Mouse (Mus musculus) limb, embryonic 15.5 days (tissue): Measurements from ENCODE around the gene Mras. TPM values are rescaled to one million over a fixed set of nuclear protein-coding genes. Genes with fewer than 3 reads are reported as not detected.

ENCODE experiments used
- ATAC-seq: fragments of 200-750 bp; cut with Nextera tagmentation; 2 replicates; pipeline ENCODE4 v1.8.0; 2017; ENCODE audit warnings: low read depth, moderate TSS enrichment; ENCODE audit not compliant: insufficient number of reproducible peaks, low FRiP score, low TSS enrichment
- H3K27ac ChIP-seq: fragments of 300-500 bp; sonication (generic); 2 replicates; pipeline ENCODE4 v1.5.1; 2015; ENCODE audit warnings: moderate library complexity, mild to moderate bottlenecking, inconsistent platforms
- H3K27me3 ChIP-seq: fragments of 300-500 bp; sonication (generic); 2 replicates; pipeline ENCODE4 v1.6.1; 2015; ENCODE audit warnings: inconsistent platforms
- H3K36me3 ChIP-seq: fragments of 300-500 bp; sonication (generic); 2 replicates; pipeline ENCODE4 v1.6.1; 2015; ENCODE audit warnings: inconsistent platforms
- H3K4me1 ChIP-seq: fragments of 300-500 bp; sonication (generic); 2 replicates; pipeline ENCODE4 v1.6.1; 2015; ENCODE audit warnings: inconsistent platforms
- H3K4me2 ChIP-seq: fragments of 300-500 bp; sonication (generic); 2 replicates; pipeline ENCODE4 v1.6.1; 2015; ENCODE audit warnings: mild to moderate bottlenecking, inconsistent platforms
- H3K4me3 ChIP-seq: fragments of 300-500 bp; sonication (generic); 2 replicates; pipeline ENCODE4 v1.5.1; 2015; ENCODE audit warnings: mild to moderate bottlenecking, inconsistent platforms
- H3K9ac ChIP-seq: fragments of 300-500 bp; sonication (generic); 2 replicates; pipeline ENCODE4 v1.6.1; 2015; ENCODE audit warnings: inconsistent platforms
- H3K9me3 ChIP-seq: fragments of 300-500 bp; sonication (generic); 2 replicates; pipeline ENCODE4 v1.6.1; 2016; ENCODE audit warnings: inconsistent platforms
- WGBS: fragments of 180-500 bp; shearing (Covaris S2); methylation state at CpG from one replicate; pipeline ENCODE4 v1.1.7; 2015; 5-methylcytosine and 5-hydroxymethylcytosine counted together
- polyA plus RNA-seq: library from polyadenylated mRNA; unstranded; fragments of >200 nt; fragmentation: Nextera tagmentation; extraction: Ambion mirVana; gene quantifications from 2 replicates; pipeline ENCODE4 v1.2.1, GENCODE M21; 2015

Mras gene
- polyA plus RNA-seq = 25.3 and 27.7 TPM in 2 replicates

DNA sequence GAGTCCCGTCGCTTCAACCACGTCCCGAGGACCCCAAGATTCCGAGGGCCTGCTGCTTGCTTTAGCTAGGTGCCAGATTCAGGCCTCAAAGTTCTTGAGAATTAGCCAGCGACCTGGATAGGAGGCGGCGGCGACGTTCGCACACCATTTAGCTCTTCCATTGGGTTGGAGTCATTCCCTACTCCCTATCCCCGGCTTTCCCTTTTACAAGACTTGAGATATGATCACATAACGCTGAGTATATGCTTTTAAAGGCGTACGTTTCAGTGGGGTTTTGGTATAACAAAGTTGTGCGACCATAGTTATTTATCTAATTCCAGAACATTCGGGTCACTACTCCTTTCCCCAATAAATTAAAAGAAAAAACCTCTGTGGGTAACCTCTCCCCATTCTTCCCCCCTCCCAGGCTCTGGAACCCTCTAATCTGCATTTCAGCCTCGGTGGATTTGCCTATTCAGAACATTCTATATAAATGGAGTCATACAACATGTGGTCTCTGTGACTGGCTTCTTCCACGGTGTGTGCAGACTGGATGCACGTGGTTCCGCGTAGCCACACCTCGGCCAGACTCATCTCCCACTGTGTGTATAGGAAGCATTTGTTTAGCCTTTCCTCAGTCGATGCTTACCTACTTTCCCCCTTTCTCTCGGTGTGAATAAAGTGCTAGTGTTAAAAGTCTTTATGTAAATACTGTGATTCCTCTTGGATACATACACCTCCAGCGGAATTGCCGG, at the start of gene Mras:
Gene Mras, minus strand, starts transcription at position 351 of the 734 bp plus-strand sequence.
- no peaks in the 10 kb centered on the region for H3K9me3 ChIP-seq
- peak within 1 kb of the TSS; percentile 90 for H3K27ac ChIP-seq
- no peak for ATAC-seq
- no peaks in the 10 kb centered on the region for H3K36me3 ChIP-seq
- H3K27me3 ChIP-seq = peaks cover 18% of the 10 kb centered on the region
- peak within 1 kb of the TSS; percentile 81 for H3K4me2 ChIP-seq
- peak within 1 kb of the TSS; percentile 74 for H3K9ac ChIP-seq
- WGBS = 16% methylated on average over 27 of the region's 27 CpGs
- H3K4me3 ChIP-seq = peak within 1 kb of the TSS; percentile 79
- H3K4me1 ChIP-seq = peaks cover 39% of the 10 kb centered on the region

DNA sequence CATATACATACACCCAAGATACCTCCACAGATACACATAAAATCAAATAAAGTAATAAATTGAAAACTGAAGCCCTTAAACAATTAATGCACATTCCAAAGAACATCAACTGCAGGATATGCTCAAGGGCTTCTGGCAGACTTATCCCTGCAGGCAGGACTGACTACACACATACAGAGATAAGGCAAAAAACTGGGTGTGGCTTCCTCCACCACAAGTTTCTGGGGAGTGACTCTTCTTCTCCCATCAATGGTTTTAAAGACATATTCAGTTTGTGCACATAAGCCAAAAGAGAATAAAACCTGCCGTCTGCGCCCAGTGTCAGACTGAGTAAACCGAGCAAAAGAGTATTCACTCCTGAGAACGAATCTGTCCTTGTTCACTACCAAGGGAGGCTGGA, 48.0 kb upstream of the Mras start:
- 94% methylated on average over 4 of the region's 4 CpGs for WGBS
- H3K27ac ChIP-seq = no peak overlapping the region
- peaks cover 43% of the 10 kb centered on the region for H3K36me3 ChIP-seq

DNA sequence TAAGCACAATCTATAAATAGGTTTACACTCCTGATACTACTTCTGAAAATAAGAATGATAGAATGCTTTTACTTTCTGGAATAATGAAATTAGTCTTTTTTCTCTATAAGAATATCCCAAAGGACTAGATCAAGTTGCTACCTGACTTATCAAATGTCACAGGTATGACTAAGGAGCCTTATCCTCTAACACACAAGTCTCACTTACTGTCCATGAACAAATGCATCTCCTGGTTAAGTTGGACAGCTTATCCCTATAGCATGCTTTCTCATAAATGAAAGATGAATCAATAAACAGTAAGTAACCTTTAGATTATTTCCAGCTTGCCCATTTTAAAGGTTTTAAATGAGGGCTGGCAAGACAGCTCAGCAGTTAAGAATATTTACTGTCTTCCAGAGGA, 47.5 kb upstream of the Mras start:
- Histone ChIP-seq H3K9me3 (no peaks in the 10 kb centered on the region), H3K4me3 (no peak overlapping the region), H3K4me2 (no peak overlapping the region), H3K9ac (no peak overlapping the region), H3K27ac (no peak overlapping the region), H3K27me3 (no peaks in the 10 kb centered on the region), H3K36me3 (peaks cover 41% of the 10 kb centered on the region), H3K4me1 (no peaks in the 10 kb centered on the region)
- ATAC-seq = no peak

More for the DNA sequence above, 48.0 kb upstream of the Mras start:
- H3K4me3 ChIP-seq = no peak overlapping the region
- H3K9ac ChIP-seq = no peak overlapping the region
- no peak overlapping the region for H3K4me2 ChIP-seq
- H3K4me1 ChIP-seq = no peaks in the 10 kb centered on the region
- no peaks in the 10 kb centered on the region for H3K27me3 ChIP-seq
- no peak for ATAC-seq
- H3K9me3 ChIP-seq = no peaks in the 10 kb centered on the region

DNA sequence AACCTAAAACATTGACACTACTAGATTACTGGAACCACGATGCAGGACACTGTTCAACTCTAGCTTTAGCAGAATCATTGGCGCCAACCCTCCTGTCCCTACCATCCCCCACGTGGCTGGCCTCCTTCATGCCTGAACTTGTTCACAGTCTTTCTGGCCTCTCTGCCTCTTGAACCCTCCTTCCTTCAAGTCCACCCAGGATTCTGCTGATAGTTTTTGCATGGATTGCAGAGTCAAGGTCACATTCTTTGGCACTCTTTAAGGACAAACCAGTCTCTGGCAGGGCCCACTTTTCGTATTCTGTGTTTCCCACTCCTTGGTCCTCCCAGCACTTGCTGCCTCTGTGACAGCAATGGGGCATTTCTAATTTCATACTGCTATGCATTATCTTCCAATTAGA, 46.0 kb upstream of the Mras start:
- 83% methylated on average over 4 of the region's 4 CpGs for WGBS
- Histone ChIP-seq H3K4me3 (no peak overlapping the region), H3K9me3 (no peaks in the 10 kb centered on the region), H3K4me1 (no peaks in the 10 kb centered on the region), H3K9ac (no peak overlapping the region), H3K36me3 (peaks cover 38% of the 10 kb centered on the region), H3K27me3 (no peaks in the 10 kb centered on the region), H3K27ac (no peak overlapping the region), H3K4me2 (no peak overlapping the region)
- ATAC-seq = no peak

DNA sequence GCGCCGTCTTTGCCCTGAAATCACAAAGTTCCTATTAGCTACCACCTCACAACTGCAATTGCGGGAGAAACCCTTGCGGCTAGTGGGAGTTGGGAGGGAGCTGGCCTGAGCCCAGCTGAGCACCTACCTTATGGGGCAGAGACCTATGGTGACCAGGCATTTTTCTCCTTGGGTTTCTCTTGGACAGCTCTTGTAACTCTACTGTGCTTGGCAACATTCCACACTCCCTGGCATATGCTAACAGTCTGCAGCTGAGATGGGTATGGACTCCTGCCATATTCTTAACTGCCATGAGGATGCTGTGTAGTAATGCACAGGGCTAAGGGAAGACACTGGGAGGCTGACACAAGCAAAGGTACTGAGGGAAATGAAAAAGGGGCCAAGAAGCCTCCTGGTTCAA, 43.6 kb upstream of the Mras start:
- 82% methylated on average over 4 of the region's 4 CpGs for WGBS
- Histone ChIP-seq H3K4me3 (no peak overlapping the region), H3K36me3 (peaks cover 24% of the 10 kb centered on the region), H3K27ac (no peak overlapping the region), H3K27me3 (no peaks in the 10 kb centered on the region), H3K9ac (no peak overlapping the region), H3K4me1 (no peaks in the 10 kb centered on the region), H3K4me2 (no peak overlapping the region), H3K9me3 (no peaks in the 10 kb centered on the region)
- ATAC-seq = no peak

DNA sequence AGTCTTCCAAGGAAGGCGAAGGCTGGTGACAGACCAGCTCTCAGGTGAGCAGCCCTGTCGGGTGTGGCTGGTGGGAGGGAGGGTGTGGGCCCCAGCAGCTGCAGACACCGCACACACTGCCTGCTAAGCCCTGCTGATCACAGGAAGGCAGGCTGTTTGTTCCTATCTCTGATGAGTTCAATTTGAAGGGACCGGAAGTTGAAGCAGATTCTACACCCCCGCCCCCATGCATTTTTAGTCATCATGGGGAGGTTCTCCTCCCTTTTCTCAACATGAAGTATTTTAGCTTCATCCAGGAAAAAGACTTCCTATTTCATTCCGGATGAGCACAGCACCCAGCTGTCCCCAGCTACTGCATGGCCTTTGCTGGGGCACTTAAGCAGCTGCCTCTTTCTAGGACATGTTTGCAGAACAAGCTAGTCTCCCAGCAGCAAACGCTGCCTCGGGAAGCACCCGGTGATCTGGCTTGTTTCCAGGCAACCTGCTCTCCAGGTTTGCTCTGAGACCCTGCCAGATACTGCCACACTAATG, 42.1 kb upstream of the Mras start:
- no peak overlapping the region for H3K4me2 ChIP-seq
- no peaks in the 10 kb centered on the region for H3K4me1 ChIP-seq
- H3K4me3 ChIP-seq = no peak overlapping the region
- H3K9me3 ChIP-seq = no peaks in the 10 kb centered on the region
- H3K9ac ChIP-seq = no peak overlapping the region
- no peaks in the 10 kb centered on the region for H3K27me3 ChIP-seq
- 57% methylated on average over 9 of the region's 9 CpGs for WGBS
- peaks cover 29% of the 10 kb centered on the region for H3K36me3 ChIP-seq
- no peak overlapping the region for H3K27ac ChIP-seq
- no peak for ATAC-seq

DNA sequence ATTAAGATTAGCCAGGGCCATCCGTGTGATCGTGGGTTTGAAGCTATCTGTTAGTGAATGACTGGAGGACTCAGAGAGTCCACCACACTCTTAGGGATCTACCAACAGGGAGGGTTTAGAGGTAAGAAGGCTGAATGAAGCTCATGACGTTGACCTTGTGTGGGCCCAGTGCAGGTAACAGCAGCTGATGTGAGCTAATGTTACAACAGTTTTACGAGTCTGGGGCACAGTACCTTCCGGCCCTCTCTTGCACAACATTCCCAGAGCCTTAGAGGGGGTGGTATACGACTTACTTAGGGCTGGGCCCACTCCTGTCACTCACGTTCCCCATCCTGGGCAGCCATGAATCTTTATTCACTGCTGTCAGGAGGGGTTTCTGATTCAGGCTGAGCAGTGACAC, 34.2 kb upstream of the Mras start:
- no peak overlapping the region for H3K9ac ChIP-seq
- no peaks in the 10 kb centered on the region for H3K27me3 ChIP-seq
- H3K27ac ChIP-seq = no peak overlapping the region
- H3K9me3 ChIP-seq = no peaks in the 10 kb centered on the region
- H3K4me3 ChIP-seq = no peak overlapping the region
- ATAC-seq = no peak
- peaks cover 14% of the 10 kb centered on the region; the same call in 1 of the 2 replicates for H3K36me3 ChIP-seq
- WGBS = 45% methylated on average over 7 of the region's 7 CpGs
- H3K4me2 ChIP-seq = no peak overlapping the region
- H3K4me1 ChIP-seq = no peaks in the 10 kb centered on the region

DNA sequence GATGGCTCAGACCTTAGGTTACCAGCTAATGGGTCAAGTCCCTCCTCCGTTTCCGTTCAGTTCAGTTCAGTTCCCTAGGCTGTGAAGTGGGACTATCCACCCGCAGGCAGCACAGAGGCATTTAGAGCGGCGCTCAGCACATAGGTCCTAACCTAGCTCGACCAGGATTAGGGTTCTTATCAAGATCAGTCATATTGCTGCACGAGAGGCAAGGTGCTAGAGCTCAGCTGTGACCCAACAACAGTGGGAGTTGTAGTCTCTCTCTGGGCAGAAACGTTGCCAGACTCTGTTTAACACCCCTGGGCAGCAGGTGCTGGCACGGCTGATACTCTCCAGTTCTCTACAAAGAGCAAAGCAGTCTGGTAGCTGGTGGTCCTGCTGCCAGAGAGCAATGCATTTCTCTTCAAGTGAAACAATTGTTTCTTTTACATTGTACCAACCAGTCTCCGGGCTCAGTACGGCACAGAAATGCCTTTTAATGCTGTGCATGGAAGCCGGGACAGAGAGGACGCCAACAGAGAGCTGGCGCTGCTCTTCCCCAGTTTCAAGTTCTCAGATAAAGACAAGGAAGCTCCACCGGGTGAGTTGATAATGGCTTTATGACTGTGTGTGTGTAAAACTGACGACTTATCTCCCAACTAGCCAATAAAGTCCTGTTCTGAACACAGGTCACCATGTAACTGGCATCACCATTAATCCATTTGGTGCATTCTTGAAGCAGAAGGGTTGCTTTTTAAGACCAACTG, 33.3 kb upstream of the Mras start:
- Histone ChIP-seq H3K9ac (no peak overlapping the region), H3K27ac (no peak overlapping the region), H3K4me3 (no peak overlapping the region), H3K27me3 (no peaks in the 10 kb centered on the region), H3K9me3 (no peaks in the 10 kb centered on the region), H3K36me3 (peaks cover 6% of the 10 kb centered on the region; the same call in 1 of the 2 replicates), H3K4me2 (no peak overlapping the region), H3K4me1 (no peaks in the 10 kb centered on the region)
- 60% methylated on average over 16 of the region's 16 CpGs for WGBS
- no peak for ATAC-seq

DNA sequence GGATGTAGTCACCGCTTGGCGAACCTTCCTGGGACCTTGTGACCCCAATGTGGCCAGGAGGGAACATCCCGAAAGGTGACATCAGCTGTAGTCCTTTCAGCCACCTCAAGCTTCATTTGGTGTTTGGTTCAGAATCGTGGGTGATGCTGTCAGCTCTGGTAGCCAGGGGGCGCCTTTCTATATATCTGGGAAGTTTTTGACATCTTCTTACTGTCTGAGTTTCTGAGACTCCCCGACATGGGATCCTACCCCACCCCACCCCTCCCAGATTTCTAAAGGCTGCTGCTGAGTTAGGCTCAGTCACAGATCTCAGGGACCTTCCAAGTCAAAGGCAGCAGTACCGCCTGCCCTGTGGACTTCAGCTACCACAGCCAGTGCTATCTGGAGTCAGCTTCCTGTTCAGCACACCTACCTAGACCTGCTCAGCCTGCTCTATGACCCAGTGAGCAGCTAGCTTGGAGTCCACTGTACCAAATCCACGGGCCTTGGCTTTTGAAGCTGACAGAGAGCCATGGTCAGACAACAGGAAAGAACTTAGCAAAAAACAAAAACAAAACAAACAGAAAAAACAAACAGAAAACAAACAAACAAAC, 32.6 kb upstream of the Mras start:
- H3K27me3 ChIP-seq = no peaks in the 10 kb centered on the region
- no peaks in the 10 kb centered on the region for H3K9me3 ChIP-seq
- ATAC-seq = no peak
- no peaks in the 10 kb centered on the region for H3K4me1 ChIP-seq
- no peak overlapping the region for H3K27ac ChIP-seq
- WGBS = 59% methylated on average over 8 of the region's 8 CpGs
- H3K4me2 ChIP-seq = no peak overlapping the region
- no peak overlapping the region for H3K9ac ChIP-seq
- H3K4me3 ChIP-seq = no peak overlapping the region
- H3K36me3 ChIP-seq = no peaks in the 10 kb centered on the region

DNA sequence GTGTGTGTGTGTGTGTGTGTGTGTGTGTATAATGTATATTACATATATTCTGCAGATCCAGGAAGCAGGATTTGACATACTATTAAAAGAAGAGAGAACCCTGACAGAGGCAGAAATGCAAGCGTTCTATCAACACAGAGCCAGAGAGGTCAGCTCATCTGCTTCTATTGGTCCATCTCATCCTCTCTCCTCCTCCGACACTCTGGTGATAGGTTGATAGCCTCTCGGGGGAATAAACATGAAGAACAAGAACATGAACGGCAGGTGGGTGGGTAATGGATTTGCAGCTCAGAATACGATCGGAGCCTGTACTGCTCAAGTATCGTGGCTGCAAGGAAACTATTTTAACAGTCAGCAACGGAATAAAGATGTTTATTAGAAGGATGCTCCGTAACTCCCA, 31.4 kb upstream of the Mras start:
- no peak overlapping the region for H3K9ac ChIP-seq
- no peak overlapping the region for H3K4me2 ChIP-seq
- no peak overlapping the region for H3K27ac ChIP-seq
- H3K4me1 ChIP-seq = no peaks in the 10 kb centered on the region
- no peak for ATAC-seq
- no peak overlapping the region for H3K4me3 ChIP-seq
- WGBS = 72% methylated on average over 9 of the region's 9 CpGs
- H3K9me3 ChIP-seq = no peaks in the 10 kb centered on the region
- no peaks in the 10 kb centered on the region for H3K27me3 ChIP-seq
- no peaks in the 10 kb centered on the region for H3K36me3 ChIP-seq

DNA sequence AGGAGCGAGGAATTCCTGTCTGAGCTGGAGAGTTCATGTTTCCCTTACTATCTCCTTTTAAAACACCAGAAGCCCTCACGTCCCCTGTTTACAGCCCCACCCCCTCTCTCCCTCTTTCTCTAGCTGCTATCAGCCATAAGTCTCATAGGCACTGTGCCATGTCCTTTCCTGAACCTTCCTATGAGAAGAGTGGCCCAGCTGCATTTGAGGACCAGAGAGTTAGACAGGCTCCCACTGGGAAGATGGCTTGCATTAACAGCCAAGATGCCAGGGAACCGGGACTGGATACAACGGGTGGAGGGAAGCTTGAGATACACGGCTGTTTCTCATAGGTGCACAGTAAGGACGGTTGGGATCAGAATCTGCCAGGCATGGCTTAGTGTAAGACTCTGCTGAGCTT, 27.7 kb upstream of the Mras start:
- no peak overlapping the region for H3K27ac ChIP-seq
- no peaks in the 10 kb centered on the region for H3K9me3 ChIP-seq
- 0 out of 2 replicates have a peak, but pooled peaks cover 4% of the 10 kb centered on the region for H3K4me1 ChIP-seq
- H3K27me3 ChIP-seq = no peaks in the 10 kb centered on the region
- no peak overlapping the region for H3K4me2 ChIP-seq
- no peak overlapping the region for H3K9ac ChIP-seq
- 64% methylated on average over 6 of the region's 6 CpGs for WGBS
- no peak overlapping the region for H3K4me3 ChIP-seq
- no peak for ATAC-seq
- H3K36me3 ChIP-seq = no peaks in the 10 kb centered on the region

DNA sequence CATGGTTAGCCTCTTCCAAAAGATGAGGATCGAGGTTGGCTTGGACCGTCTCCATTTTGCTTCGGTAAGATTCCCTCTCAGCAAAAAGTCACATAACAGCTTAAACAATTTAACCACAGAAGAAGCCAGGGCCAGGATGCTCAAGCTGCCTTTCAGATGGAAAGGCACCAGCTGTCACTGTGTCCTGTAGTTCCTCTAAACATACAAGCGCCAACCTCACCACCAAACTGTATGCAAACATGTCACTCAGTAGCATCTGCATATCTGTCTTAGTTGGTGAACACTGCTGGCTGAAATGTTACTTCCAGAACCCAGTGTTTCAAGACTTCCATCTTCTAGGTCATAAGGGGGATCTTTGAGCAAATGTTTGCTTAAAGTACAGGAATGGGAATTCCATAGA, 22.5 kb upstream of the Mras start:
- Histone ChIP-seq H3K27me3 (no peaks in the 10 kb centered on the region), H3K36me3 (no peaks in the 10 kb centered on the region)
- no peak for ATAC-seq

More for the DNA sequence above, 22.5 kb upstream of the Mras start:
- no peak overlapping the region for H3K9ac ChIP-seq
- H3K4me2 ChIP-seq = no peak overlapping the region
- H3K4me3 ChIP-seq = no peak overlapping the region
- H3K9me3 ChIP-seq = no peaks in the 10 kb centered on the region
- 0 out of 2 replicates have a peak, but pooled peaks cover 4% of the 10 kb centered on the region for H3K4me1 ChIP-seq
- no peak overlapping the region for H3K27ac ChIP-seq
- 89% methylated on average over 4 of the region's 4 CpGs for WGBS
